Mouse (Mus musculus) splenic B cell, adult 2 months (primary cell): ENCODE data around the gene Gm37419.

ENCODE experiments used
- DNase-seq: peaks from one replicate; pipeline ENCODE4 v3.0.0-alpha.2; 2011; ENCODE audit warnings: low read depth, low spot score
- H3K27me3 ChIP-seq: 2 replicates; pipeline ENCODE4 v1.6.1; 2012; ENCODE audit warnings: mild to moderate bottlenecking, low read length, moderate library complexity, mixed read lengths; ENCODE audit not compliant: control insufficient read depth, poor library complexity, insufficient read depth, severe bottlenecking
- H3K36me3 ChIP-seq: 2 replicates; pipeline ENCODE4 v1.6.1; 2012; ENCODE audit warnings: mild to moderate bottlenecking, low read length, moderate library complexity, mixed read lengths; ENCODE audit not compliant: control insufficient read depth, poor library complexity, insufficient read depth, severe bottlenecking

The Gm37419 gene

GRCm38 (mm10) chr16:23972126-23972740 lies 16.0 kb upstream of the Gm37419 start:
- Histone ChIP-seq H3K27me3 (no peaks in the 10 kb centered on the region), H3K36me3 (peaks cover 33% of the 10 kb centered on the region)
- no peak for DNase-seq

GRCm38 (mm10) chr16:23972901-23973300 lies 15.4 kb upstream of the Gm37419 start:
- Histone ChIP-seq H3K27me3 (no peaks in the 10 kb centered on the region), H3K36me3 (peaks cover 30% of the 10 kb centered on the region)
- no peak for DNase-seq

GRCm38 (mm10) chr16:23973635-23974367 lies 14.5 kb upstream of the Gm37419 start:
- Histone ChIP-seq H3K27me3 (no peaks in the 10 kb centered on the region), H3K36me3 (peaks cover 27% of the 10 kb centered on the region)
- no peak for DNase-seq

GRCm38 (mm10) chr16:23976196-23976595 lies 12.1 kb upstream of the Gm37419 start:
- DNase-seq, result no peak
- H3K27me3 ChIP-seq, result no peaks in the 10 kb centered on the region
- H3K36me3 ChIP-seq, result peaks cover 24% of the 10 kb centered on the region

GRCm38 (mm10) chr16:23977732-23978131 lies 10.6 kb upstream of the Gm37419 start:
- Histone ChIP-seq H3K27me3 (no peaks in the 10 kb centered on the region; the same call in 1 of the 2 replicates), H3K36me3 (peaks cover 17% of the 10 kb centered on the region)
- no peak for DNase-seq

GRCm38 (mm10) chr16:23978495-23978894 lies 9.8 kb upstream of the Gm37419 start:
- Histone ChIP-seq H3K36me3 (peaks cover 15% of the 10 kb centered on the region), H3K27me3 (no peaks in the 10 kb centered on the region; the same call in 1 of the 2 replicates)
- DNase-seq, result no peak

GRCm38 (mm10) chr16:23979446-23979845 lies 8.8 kb upstream of the Gm37419 start:
- no peaks in the 10 kb centered on the region; the same call in 1 of the 2 replicates for H3K27me3 ChIP-seq
- peaks cover 15% of the 10 kb centered on the region for H3K36me3 ChIP-seq
- no peak for DNase-seq

- Histone ChIP-seq H3K27me3 (no peaks in the 10 kb centered on the region; the same call in 1 of the 2 replicates), H3K36me3 (peaks cover 6% of the 10 kb centered on the region; the same call in 1 of the 2 replicates)
- DNase-seq, result no peak
Observed at GRCm38 (mm10) chr16:23980201-23980870, 7.9 kb upstream of the Gm37419 start.

GRCm38 (mm10) chr16:23980991-23981720 lies 7.1 kb upstream of the Gm37419 start:
- H3K27me3 ChIP-seq, result no peaks in the 10 kb centered on the region; the same call in 1 of the 2 replicates
- no peak for DNase-seq
- peaks cover 2% of the 10 kb centered on the region; the same call in 1 of the 2 replicates for H3K36me3 ChIP-seq

GRCm38 (mm10) chr16:23981925-23982851 lies 6.1 kb upstream of the Gm37419 start:
- peaks cover 2% of the 10 kb centered on the region; the same call in 1 of the 2 replicates for H3K36me3 ChIP-seq
- no peaks in the 10 kb centered on the region; the same call in 1 of the 2 replicates for H3K27me3 ChIP-seq
- DNase-seq, result peak; percentile 79

GRCm38 (mm10) chr16:23982891-23983588 lies 5.2 kb upstream of the Gm37419 start:
- H3K27me3 ChIP-seq, result no peaks in the 10 kb centered on the region; the same call in 1 of the 2 replicates
- DNase-seq, result peak; percentile 69
- peaks cover 2% of the 10 kb centered on the region; the same call in 1 of the 2 replicates for H3K36me3 ChIP-seq

- DNase-seq, result peak; percentile 92
- Histone ChIP-seq H3K27me3 (no peaks in the 10 kb centered on the region; the same call in 1 of the 2 replicates), H3K36me3 (peaks cover 2% of the 10 kb centered on the region; the same call in 1 of the 2 replicates)
Observed at GRCm38 (mm10) chr16:23984183-23984582, 4.1 kb upstream of the Gm37419 start.
